Mouse (Mus musculus) CD4-positive, CD25-positive, alpha-beta regulatory T cell, adult 4 months (primary cell): ENCODE measurements around the gene Alx3. TPM values are rescaled to one million over a fixed set of nuclear protein-coding genes. Genes with fewer than 3 reads are reported as not detected.
"Not testable (repeated sequence)": the region's sequence is repeated elsewhere in the genome, so short reads cannot be mapped to it uniquely, and the experiment has no call there.

Experiments
- ATAC-seq: one replicate; pipeline ENCODE4 v1.8.0; 2017
- polyA plus RNA-seq, 2 experiments: library from polyadenylated mRNA; unstranded; fragments of 100-300 nt; shearing (Covaris generic); gene quantifications; one replicate each; pipeline ENCODE4 v1.2.1; 2017

Alx3 gene
- polyA plus RNA-seq, 2 experiments from 2014 or later, result not detected

DNA sequence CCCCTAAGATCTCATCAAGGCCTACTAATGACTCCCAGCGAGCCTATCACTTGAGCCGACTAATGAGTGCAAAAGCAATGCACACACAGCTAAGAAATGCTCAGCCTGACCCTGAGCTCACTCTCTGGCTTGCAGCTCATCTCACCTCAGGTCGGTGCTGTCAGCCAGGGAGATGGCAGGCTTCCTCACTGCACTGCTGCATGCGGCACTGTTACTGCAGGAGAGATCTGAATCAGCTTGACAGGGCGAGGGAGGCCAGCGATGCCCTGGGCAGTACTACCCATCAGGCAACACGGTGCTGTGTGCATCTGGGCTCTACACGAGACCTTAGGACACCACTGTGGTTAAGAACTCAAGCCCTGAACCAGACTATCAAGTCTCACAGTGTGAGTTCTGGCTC lies 30.7 kb downstream of the Alx3 start:
- no peak for ATAC-seq

GRCm38 (mm10) chr3:107626751-107627150 lies 31.9 kb downstream of the Alx3 start:
- no peak for ATAC-seq

- ATAC-seq, result no peak
Measured at GRCm38 (mm10) chr3:107627641-107628040, 32.8 kb downstream of the Alx3 start.

DNA sequence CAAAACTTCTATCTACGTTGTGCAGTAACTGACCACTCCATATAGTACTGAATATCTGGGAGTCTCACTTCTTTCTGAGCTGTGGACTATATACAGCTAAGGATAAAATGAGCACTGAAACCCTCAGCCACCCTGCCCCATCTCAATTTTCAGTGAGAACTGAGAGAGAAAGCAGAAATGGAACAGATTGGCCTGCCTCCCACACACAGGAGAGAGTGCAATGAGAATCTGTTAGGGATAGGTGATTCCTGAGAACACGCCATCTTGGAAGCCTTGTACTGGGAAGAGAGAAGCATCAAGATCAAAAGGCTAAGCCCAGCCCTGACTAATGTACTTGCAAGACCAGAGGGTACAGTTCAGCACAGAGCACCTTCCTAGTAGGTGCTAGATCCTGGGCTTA lies 33.7 kb downstream of the Alx3 start:
- no peak for ATAC-seq

DNA sequence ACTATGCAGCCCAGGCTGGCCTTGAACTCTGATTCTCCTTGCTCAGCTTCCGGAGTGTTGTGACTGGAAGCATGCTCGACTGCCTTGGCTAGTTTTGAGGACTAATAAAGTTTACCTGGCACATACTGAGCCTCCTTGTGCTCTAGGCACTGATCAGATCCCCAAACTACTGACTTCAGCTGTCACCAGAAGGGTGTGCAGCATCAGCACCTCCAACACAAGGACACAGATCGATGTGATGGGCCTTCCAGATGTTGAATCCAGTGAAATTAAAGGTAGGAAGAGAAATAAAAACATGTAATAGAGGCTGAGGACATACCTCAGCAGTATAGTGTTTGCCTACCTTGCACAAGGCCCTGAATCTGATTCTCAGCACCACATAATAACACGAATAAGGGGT lies 34.6 kb downstream of the Alx3 start:
- ATAC-seq, result no peak

GRCm38 (mm10) chr3:107630682-107631522 lies 36.1 kb downstream of the Alx3 start, which contains the start of gene Gm10961:
TSS of gene Gm10961 (plus strand) at chr3:107631322.
- peak; percentile 31 for ATAC-seq

DNA sequence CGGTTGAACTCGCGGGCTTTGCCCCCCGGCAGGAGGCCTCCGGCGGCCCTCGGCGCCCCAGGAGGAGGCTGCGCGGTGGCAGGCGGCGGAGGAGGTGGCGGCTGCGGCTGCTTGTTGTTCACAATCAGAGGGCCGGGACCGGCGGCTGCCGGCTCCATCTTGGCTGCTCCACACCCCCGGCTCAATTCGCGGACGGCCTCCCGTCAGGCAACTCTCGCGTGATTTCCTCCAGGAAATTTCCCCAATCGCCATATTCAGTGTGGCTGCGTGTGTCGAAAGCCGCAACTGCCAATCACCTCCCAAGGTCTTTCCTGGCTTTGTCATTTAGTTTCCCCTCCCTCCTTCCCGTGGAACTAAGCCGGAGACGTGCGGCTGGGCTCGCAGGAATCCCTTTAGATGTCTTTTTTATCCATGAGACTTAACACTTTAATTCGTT lies 36.7 kb downstream of the Alx3 start, which contains the start of gene Strip1:
Strip1 (minus strand) TSS at position 172 of the 436 bp plus-strand sequence.
- ATAC-seq, result peak; percentile 97

DNA sequence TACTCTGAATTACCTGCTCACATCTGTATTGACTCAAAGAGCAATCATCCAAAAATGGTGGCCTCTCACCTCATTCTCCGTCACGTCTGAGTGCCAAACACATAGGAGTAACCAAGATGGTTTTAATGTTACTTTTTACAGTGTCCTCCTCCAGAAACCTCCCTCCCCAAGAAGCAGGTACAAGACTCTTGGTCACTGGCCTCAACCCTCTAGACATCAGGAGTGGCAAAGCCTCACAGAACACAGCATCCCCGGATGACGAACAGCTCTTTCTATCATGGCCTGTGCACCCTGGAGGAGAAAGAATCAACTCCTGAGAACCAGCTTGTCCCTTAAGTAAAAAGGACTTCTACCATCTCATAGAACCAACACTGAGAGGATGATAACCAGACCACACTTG lies 38.0 kb downstream of the Alx3 start:
- no peak for ATAC-seq

- ATAC-seq, result no peak
Measured at GRCm38 (mm10) chr3:107633906-107634305, 39.1 kb downstream of the Alx3 start.

GRCm38 (mm10) chr3:107635836-107636235 lies 41.0 kb downstream of the Alx3 start:
- ATAC-seq, result no peak

GRCm38 (mm10) chr3:107636236-107636635 lies 41.4 kb downstream of the Alx3 start:
- no peak for ATAC-seq

GRCm38 (mm10) chr3:107637606-107638172 lies 42.9 kb downstream of the Alx3 start:
- ATAC-seq, result no peak

DNA sequence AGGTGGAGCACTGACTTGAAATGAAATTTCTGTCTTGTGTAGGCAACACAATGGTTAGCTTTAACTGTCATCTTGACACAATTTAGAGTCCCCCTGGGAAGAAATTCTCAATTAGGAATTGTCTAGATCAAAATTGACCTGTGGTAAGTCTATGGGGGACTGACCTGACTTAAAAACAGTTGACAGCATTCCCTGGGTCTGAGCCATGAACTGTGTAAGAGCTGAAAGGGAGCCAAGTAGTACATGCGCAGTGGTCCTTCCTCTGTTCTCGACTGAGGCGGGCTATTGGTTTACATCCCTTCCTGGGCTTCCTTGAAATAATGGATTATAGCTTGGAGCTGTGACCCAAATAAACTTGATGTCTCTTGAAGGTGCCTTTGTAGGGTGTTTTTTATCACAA lies 52.1 kb downstream of the Alx3 start:
- no peak for ATAC-seq

DNA sequence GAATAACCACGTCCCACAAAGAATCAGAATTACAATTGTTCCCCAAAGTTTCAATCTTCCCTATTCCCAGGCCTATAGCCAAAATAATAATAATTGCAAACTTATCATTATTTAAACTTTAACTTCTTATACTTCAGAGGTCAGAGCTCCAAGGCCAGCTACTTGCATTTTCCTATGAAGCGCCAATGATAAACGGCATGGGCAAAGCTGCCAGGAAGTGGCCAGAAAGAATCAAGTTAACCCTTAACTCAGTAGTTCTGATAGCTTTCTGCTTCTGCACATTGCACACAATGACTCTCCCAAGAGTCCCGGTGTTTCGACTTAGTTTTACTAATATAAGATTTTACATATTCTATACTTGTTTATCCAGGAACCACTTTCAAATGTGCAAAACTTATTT lies 55.4 kb downstream of the Alx3 start:
- ATAC-seq, result not testable (repeated sequence)

DNA sequence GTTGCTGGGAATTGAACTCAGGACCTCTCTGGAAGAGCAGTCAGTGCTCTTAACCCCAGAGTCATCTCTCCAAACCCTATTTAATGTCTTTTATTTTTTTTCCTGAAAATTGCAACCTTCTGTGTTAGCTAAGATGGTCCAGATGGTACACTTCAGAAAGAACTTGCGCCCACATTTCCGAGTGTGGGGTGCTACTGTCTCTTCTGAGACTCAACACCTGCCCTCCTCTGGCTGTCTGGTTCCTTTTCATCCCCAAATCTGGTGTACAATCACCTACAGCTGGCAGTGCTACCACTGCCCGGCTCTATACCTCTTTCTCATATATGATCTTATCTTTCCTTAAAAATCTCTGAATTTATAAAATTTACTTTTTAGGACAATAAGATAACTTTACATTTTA lies 58.1 kb downstream of the Alx3 start:
- no peak for ATAC-seq

DNA sequence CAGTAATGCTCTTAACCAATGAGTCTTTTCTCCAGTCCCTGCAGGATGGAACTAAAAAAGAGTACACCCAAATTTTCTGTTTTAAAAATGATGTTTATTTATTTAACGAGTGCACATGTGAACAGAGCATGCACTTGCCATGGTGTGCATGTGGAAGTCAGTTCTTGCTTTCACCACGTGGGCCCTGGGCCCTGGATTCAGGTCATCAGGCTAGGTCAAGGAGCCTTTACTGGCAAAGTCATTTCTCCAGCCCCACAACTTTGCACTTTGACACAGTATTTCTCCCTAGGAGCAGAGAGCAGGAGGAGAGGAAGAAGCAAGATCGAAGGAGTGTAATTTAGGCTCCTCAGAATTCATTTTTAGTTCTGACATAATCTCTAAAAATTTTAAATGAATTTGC lies 60.0 kb downstream of the Alx3 start:
- ATAC-seq, result no peak

Other genes with a start within 250 kb of the Alx3 start
- gene Kcnc4, start 135.5 kb upstream of the Alx3 start, polyA plus RNA-seq, result not detected
- not detected for gene Slc6a17, start 77.0 kb upstream of the Alx3 start, polyA plus RNA-seq
- not detected for gene Ubl4b, start 40.0 kb upstream of the Alx3 start, polyA plus RNA-seq
- gene Gm10961, start 36.3 kb downstream of the Alx3 start, polyA plus RNA-seq, result not detected
- 10 to 100 TPM; 18.8 to 19.4 TPM for gene Strip1, start 36.7 kb downstream of the Alx3 start, polyA plus RNA-seq
- 10 to 100 TPM; 12.1 to 22.1 TPM for gene Ahcyl1, start 101.5 kb downstream of the Alx3 start, polyA plus RNA-seq
- gene Csf1, start 165.4 kb downstream of the Alx3 start, polyA plus RNA-seq, result 10 to 100 TPM; 11.9 to 19.7 TPM